Mouse (Mus musculus) hindbrain, embryonic 11.5 days (tissue): ENCODE results near the gene Amigo1. TPM values are rescaled to one million over a fixed set of nuclear protein-coding genes. Genes with fewer than 3 reads are reported as not detected.
A peak's percentile ranks its signal among the peaks of the same experiment; 100 is the strongest.
"Not testable (repeated sequence)": the region's sequence is repeated elsewhere in the genome, so short reads cannot be mapped to it uniquely, and the experiment has no call there.

ENCODE experiments used
- ATAC-seq: fragments of 200-750 bp; cut with Nextera tagmentation; 2 replicates; pipeline ENCODE4 v1.8.0; 2017; ENCODE audit warnings: mild to moderate bottlenecking, moderate TSS enrichment, moderate library complexity; ENCODE audit not compliant: low FRiP score
- DNase-seq: peaks from one replicate; pipeline ENCODE4 v3.0.0-alpha.2; 2015; ENCODE audit warnings: low spot score
- H3K27ac ChIP-seq: fragments of 300-500 bp; sonication (generic); 2 replicates; pipeline ENCODE4 v1.5.1; 2014; ENCODE audit warnings: mild to moderate bottlenecking, low read depth, low read length
- H3K27me3 ChIP-seq: fragments of 300-500 bp; sonication (generic); 2 replicates; pipeline ENCODE4 v1.6.1; 2014; ENCODE audit warnings: mild to moderate bottlenecking, low read length, moderate library complexity, mixed read lengths; ENCODE audit not compliant: control insufficient read depth, insufficient read depth
- H3K36me3 ChIP-seq: fragments of 300-500 bp; sonication (generic); 2 replicates; pipeline ENCODE4 v1.6.1; 2014; ENCODE audit warnings: mild to moderate bottlenecking, low read length, moderate library complexity, mixed read lengths; ENCODE audit not compliant: control insufficient read depth, insufficient read depth
- H3K4me1 ChIP-seq: fragments of 300-500 bp; sonication (generic); replicated peaks from 2 replicates; pipeline ENCODE4 v1.6.1; 2014; ENCODE audit warnings: low read length, mixed read lengths; ENCODE audit not compliant: control insufficient read depth, insufficient read depth
- H3K4me2 ChIP-seq: fragments of 300-500 bp; sonication (generic); replicated peaks from 2 replicates; pipeline ENCODE4 v1.6.1; 2014; ENCODE audit warnings: mild to moderate bottlenecking, low read depth, low read length
- H3K4me3 ChIP-seq: fragments of 300-500 bp; sonication (generic); 2 replicates; pipeline ENCODE4 v1.5.1; 2014; ENCODE audit warnings: low read depth, low read length
- H3K9ac ChIP-seq: fragments of 300-500 bp; sonication (generic); 2 replicates; pipeline ENCODE4 v1.6.1; 2014; ENCODE audit warnings: low read depth, low read length
- H3K9me3 ChIP-seq: fragments of 300-500 bp; sonication (generic); 2 replicates; pipeline ENCODE4 v1.6.1; 2016; ENCODE audit warnings: low read length; ENCODE audit not compliant: control insufficient read depth
- WGBS: fragments of 180-500 bp; shearing (Covaris S2); extraction: QIAGEN DNeasy Blood & Tissue Kit; methylation state at CpG from one replicate; pipeline ENCODE4 v1.1.7; 2014; 5-methylcytosine and 5-hydroxymethylcytosine counted together
- polyA plus RNA-seq: library from polyadenylated mRNA; unstranded; fragments of >200 nt; fragmentation: Nextera tagmentation; extraction: Ambion mirVana; gene quantifications from 2 replicates; pipeline ENCODE4 v1.2.1, GENCODE M21; 2014

The Amigo1 gene
- polyA plus RNA-seq, 1 experiment from 2014 or later, result 4.2 TPM

DNA sequence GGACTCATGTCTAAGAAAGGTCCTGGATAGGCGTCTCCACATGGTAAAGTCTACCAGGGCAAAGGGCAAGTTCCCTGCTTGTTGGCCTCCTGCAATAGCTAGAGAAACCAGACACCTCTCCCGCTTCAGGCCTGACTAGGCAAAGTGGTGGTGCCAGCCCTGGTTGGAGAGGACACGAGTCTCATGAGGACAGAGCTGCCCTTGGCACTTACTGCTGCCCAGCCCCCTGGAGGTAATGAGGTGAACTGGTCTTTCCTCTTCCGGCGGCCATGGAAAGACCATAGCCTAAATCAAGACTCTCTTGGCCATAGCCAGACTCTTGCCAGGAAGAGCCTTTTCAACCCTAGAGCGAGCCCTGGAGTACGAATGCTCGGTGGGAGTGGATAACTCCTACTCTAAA is 26.3 kb downstream of the Amigo1 start:
- Histone ChIP-seq H3K27ac (no peak overlapping the region), H3K4me1 (no peaks in the 10 kb centered on the region; the same call in none of the 2 replicates), H3K4me2 (no peak overlapping the region), H3K9me3 (no peaks in the 10 kb centered on the region), H3K4me3 (no peak overlapping the region), H3K9ac (no peak overlapping the region), H3K27me3 (no peaks in the 10 kb centered on the region), H3K36me3 (no peaks in the 10 kb centered on the region)
- WGBS, result 88% methylated on average over 8 of the region's 8 CpGs
- ATAC-seq, result no peak
- DNase-seq, result no peak

DNA sequence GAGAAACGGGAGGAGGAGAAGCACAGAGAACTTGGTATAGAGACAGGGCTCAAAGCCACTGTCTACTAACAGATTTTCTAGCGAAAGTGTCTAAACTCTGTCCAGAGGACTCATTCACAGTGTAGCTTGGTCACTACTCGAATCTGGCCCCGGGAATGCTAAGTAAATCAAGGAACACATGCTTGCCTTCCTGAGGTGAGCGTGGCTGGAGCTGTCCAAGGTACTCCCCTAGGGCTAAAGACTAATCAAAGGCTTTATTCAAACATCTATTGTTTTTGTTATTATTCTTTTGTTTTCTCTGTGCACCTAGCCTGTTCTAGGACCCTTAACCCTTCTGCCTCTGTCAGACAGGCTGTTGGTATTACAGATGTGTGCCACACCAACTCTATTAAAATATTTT is 28.6 kb downstream of the Amigo1 start:
- H3K27me3 ChIP-seq, result no peaks in the 10 kb centered on the region
- no peak for ATAC-seq
- H3K4me2 ChIP-seq, result no peak overlapping the region
- peak; percentile 36 for DNase-seq
- H3K27ac ChIP-seq, result no peak overlapping the region
- no peak overlapping the region for H3K4me3 ChIP-seq
- no peak overlapping the region for H3K9ac ChIP-seq
- WGBS, result 30% methylated on average over 5 of the region's 5 CpGs
- no peaks in the 10 kb centered on the region for H3K36me3 ChIP-seq
- H3K9me3 ChIP-seq, result no peaks in the 10 kb centered on the region
- no peaks in the 10 kb centered on the region for H3K4me1 ChIP-seq

DNA sequence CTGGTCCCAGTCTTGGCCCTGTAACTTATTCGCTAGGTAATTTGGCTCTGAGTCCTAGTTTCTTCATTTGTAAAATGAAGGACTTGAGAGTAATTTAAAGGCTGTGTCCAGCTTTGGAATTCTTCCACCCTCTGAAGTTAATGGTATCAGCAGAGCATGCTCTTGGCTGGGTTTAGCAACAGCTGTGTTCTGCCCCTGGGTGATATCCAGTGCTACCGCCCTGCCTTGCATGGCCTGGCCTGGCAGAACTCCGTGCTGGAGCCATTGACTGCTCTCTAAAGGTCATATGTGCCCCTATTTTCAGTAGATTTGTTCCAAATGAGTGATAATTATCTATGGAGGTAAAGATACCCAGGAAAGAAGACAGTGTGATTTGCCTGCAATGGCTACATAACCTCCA is 34.5 kb downstream of the Amigo1 start:
- no peak for DNase-seq
- Histone ChIP-seq H3K9me3 (no peaks in the 10 kb centered on the region), H3K4me3 (no peak overlapping the region), H3K9ac (no peak overlapping the region), H3K4me1 (no peaks in the 10 kb centered on the region), H3K36me3 (no peaks in the 10 kb centered on the region), H3K4me2 (no peak overlapping the region), H3K27me3 (peaks cover 9% of the 10 kb centered on the region), H3K27ac (no peak overlapping the region)
- no peak for ATAC-seq
- whole genome bisulfite sequencing, result 83% methylated on average over 3 of the region's 3 CpGs

DNA sequence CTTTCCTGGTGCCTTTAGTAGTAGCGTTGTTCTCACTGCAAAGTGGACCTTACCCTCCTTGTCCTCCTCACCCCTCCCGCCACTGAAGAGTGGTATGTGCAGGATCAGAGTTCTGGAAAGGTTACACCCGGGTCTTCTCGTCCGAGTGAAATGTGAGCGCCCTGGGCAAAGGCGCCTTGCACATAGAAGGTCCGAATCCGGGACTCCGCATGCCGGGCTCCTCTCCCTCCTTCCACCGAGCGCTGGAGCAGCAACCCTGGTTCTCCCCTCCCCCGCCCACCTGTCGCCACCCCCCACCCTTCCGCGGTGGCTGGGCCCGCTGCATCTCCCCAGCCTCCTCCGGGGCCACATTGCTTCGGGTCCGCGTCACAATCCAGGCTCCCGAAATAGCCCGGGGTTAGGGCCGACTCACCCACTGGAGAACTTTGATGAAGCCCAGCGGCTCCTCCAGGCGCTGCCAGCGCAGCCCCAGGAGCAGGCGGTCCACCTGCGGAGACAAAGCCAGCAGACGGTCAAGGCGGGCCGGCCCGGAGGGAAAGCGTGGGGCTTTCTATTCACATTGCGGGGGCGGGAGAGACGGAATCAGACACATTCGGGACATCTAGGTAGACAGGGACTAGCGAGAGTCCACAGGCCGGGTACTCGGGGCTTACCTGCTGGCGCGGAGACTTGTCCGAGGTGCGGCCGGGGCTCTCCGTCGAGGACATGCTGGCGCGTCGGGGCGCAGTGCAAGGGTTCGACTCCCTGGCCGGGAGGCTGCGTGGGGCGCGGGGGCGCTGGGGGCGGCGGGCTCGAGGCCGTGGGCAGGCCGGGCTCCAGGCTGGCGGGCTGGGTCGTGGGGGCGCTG is 39.8 kb downstream of the Amigo1 start:
- no peak overlapping the region for H3K27ac ChIP-seq
- peak overlapping the region; percentile 40 for H3K9ac ChIP-seq
- peak overlapping the region; percentile 39 for H3K4me3 ChIP-seq
- peaks cover 29% of the 10 kb centered on the region for H3K27me3 ChIP-seq
- WGBS, result 3% methylated on average over 60 of the region's 67 CpGs
- peak; percentile 49 for ATAC-seq
- 0 out of 2 replicates have a peak, but pooled peaks cover 5% of the 10 kb centered on the region for H3K4me1 ChIP-seq
- H3K36me3 ChIP-seq, result no peaks in the 10 kb centered on the region
- peak; percentile 52 for DNase-seq
- peak overlapping the region; percentile 64 for H3K4me2 ChIP-seq
- H3K9me3 ChIP-seq, result no peaks in the 10 kb centered on the region

DNA sequence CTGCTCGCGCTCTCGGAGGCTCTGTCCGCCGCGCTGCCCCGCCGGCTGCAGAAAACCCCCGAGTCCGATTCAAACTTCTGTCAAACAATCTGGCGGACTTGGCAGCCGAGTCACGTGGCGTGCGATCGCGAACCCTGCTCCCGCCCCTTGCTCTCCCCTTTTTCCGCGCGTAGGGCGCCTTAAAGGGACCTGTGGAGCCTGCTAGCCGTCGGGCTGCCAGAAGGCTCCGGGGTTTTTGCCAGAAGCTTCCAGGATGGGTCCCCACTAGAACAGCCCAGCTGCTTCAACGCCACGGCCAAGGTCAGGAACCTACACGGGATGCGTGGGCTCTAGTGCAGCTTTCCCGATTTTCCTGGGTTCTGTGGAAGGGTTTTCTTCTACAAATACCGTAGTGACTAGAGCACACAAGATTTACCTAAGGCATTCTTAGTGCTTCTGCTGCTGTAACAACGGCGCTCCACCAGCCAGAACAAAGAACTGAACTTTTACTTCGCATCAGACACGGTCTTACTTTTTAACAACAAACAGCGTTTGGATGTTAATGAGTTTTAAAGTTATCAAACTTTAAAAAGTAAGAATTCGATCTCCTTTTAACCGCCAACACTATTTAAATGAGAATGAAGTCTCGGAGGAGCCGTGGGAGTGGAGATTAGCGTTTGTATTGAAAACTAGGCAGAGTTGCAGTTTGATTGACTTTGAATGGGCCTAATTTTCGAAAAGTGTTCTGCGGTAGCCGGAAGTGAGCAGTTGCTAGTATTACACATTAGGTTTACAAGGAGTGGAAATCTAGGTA is 40.6 kb downstream of the Amigo1 start, which contains the start of gene Sypl2:
Gene Sypl2, minus strand, starts transcription at position 91 of the 793 bp plus-strand sequence.
- no peaks in the 10 kb centered on the region for H3K9me3 ChIP-seq
- DNase-seq (peak; percentile 64), ATAC-seq (peak; percentile 49; the same call in 1 of the 2 replicates)
- H3K27ac ChIP-seq, result no peak within 1 kb of the TSS
- WGBS, result 4% methylated on average over 44 of the region's 44 CpGs
- H3K4me1 ChIP-seq, result 0 out of 2 replicates have a peak, but pooled peaks cover 5% of the 10 kb centered on the region
- H3K4me3 ChIP-seq, result peak within 1 kb of the TSS; percentile 39
- peak within 1 kb of the TSS; percentile 40 for H3K9ac ChIP-seq
- H3K27me3 ChIP-seq, result peaks cover 29% of the 10 kb centered on the region
- no peaks in the 10 kb centered on the region for H3K36me3 ChIP-seq
- H3K4me2 ChIP-seq, result peak within 1 kb of the TSS; percentile 64

DNA sequence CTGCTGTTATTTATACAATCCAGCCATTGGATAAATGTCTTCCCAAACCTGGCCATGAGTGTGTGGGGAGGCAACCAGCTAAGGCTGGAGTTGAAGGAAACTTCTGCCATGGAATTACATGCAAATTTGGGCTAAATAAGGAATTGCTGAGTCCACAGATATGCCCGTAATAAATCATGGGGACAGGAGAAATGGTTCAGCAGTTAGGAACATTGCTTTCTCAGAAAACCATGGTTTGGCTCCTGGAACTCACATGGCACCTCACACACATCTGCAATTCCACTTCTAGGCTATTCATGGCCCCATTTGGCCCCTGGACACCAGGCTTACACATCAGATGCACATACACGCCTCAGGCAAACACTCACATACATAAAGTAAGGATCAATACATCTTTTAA is 41.4 kb downstream of the Amigo1 start:
- no peak overlapping the region for H3K4me2 ChIP-seq
- no peak for ATAC-seq

DNA sequence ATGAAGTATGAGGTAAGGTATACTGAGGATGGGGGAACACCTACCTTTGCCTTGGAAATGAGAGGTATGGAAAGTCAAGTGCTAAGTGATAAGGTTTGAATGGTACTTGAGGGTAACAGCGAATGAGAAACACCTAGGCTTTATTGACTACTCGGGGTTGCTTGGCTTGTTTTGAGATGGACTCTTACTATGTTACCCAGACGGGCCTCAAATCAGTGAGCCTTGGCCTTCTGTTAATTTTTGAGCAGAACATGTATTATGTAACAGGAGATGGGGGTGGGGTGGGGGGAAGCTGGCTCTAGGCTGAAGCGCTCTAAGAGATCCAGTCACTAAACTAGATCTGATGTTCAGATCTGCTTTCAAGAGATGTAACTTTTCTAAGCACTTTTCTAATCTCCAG is 45.5 kb downstream of the Amigo1 start:
- ATAC-seq (no peak), DNase-seq (no peak)
- H3K27ac ChIP-seq, result no peak overlapping the region
- peaks cover 10% of the 10 kb centered on the region for H3K27me3 ChIP-seq
- no peak overlapping the region for H3K9ac ChIP-seq
- no peaks in the 10 kb centered on the region for H3K9me3 ChIP-seq
- no peak overlapping the region for H3K4me2 ChIP-seq
- no peaks in the 10 kb centered on the region for H3K4me1 ChIP-seq
- H3K36me3 ChIP-seq, result no peaks in the 10 kb centered on the region
- WGBS, result 91% methylated on average over 4 of the region's 4 CpGs
- no peak overlapping the region for H3K4me3 ChIP-seq

More for the DNA sequence above, 41.4 kb downstream of the Amigo1 start:
- DNase-seq, result no peak
- H3K27ac ChIP-seq, result no peak overlapping the region
- H3K9me3 ChIP-seq, result no peaks in the 10 kb centered on the region
- WGBS, result 79% methylated on average over 2 of the region's 2 CpGs
- no peak overlapping the region for H3K4me3 ChIP-seq
- H3K27me3 ChIP-seq, result peaks cover 29% of the 10 kb centered on the region
- H3K36me3 ChIP-seq, result no peaks in the 10 kb centered on the region
- H3K9ac ChIP-seq, result no peak overlapping the region
- H3K4me1 ChIP-seq, result 0 out of 2 replicates have a peak, but pooled peaks cover 5% of the 10 kb centered on the region

DNA sequence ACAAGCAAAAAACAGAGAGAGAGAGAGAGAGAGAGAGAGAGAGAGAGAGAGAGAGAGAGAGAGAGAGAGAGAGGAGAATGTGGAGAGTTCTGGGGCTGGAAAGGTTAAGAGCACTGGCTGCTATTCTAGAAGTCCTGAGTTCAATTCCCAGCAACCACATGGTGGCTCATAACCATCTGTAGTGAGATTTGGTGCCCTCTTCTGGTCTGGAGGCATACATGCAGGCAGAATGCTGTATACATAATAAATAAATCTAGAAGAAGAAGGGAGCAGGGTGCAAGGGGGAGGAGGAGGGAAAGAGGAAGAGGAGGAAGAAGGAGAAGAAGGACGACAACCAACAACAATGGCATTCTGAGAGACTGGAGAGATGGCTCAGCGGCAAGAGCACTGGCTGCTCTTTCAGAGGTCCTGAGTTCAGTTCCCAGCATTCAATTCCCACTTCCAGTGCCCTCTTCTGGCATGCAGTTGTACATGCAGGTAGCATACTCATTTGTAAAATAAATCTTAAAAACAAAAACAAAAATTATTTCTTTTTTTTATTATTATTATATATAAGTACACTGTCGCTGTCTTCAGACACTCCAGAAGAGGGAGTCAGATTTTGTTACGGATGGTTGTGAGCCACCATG is 51.5 kb downstream of the Amigo1 start:
- 81% methylated on average over 4 of the region's 4 CpGs for WGBS
- H3K27ac ChIP-seq, DNase-seq, H3K4me2 ChIP-seq, ATAC-seq, H3K4me1 ChIP-seq, H3K36me3 ChIP-seq, H3K4me3 ChIP-seq, H3K9me3 ChIP-seq, H3K27me3 ChIP-seq, H3K9ac ChIP-seq: not testable (repeated sequence)
